Mouse (Mus musculus) common myeloid progenitor, adult 5-6 weeks (primary cell): ENCODE measurements around the gene Gdf7. TPM values are rescaled to one million over a fixed set of nuclear protein-coding genes. Genes with fewer than 3 reads are reported as not detected.

Source experiments
- ATAC-seq: replicated peaks from 2 replicates; pipeline ENCODE4 v1.8.0; 2016; ENCODE audit warnings: low read depth, mild to moderate bottlenecking, moderate TSS enrichment, inconsistent platforms; ENCODE audit not compliant: poor library complexity, severe bottlenecking
- total RNA-seq: library from RNA; stranded (forward); fragments of 200-1000, 187-1606 nt; gene quantifications from 2 replicates; pipeline ENCODE4 v1.2.3, GENCODE M21; 2017

Gdf7 gene
- not detected in 2 replicates for total RNA-seq

DNA sequence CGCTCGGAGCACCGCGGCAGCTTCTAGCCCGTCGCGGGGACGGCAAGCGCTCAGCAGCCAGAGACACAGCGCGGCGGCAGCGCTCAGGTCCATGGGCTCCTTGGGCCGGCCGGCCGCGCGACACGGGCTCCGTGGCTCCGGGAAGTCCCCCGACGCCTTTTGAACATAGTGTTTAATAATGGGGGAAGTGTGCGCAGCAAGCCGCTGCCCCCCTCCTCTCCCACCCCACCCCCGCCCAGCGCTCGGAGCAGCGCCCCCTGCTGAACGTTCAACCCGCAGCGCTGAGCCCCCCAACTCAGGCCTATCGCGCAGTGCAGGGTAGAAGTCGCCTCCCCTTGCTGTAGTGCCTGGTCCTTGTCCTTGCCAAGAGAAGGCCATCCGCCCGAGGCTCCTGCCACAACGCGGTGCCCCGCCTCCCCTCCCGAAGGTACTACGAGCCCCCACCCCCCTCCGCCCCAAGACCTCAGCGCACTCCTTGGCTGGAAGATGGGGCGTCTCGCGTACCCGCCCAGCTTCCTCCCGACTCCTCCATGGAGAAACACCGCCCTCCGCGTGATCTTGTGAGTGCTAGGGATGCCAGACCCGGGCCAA is at the start of gene Gdf7:
TSS of gene Gdf7 (minus strand) at position 114 of the 591 bp plus-strand sequence.
- no peak for ATAC-seq

DNA sequence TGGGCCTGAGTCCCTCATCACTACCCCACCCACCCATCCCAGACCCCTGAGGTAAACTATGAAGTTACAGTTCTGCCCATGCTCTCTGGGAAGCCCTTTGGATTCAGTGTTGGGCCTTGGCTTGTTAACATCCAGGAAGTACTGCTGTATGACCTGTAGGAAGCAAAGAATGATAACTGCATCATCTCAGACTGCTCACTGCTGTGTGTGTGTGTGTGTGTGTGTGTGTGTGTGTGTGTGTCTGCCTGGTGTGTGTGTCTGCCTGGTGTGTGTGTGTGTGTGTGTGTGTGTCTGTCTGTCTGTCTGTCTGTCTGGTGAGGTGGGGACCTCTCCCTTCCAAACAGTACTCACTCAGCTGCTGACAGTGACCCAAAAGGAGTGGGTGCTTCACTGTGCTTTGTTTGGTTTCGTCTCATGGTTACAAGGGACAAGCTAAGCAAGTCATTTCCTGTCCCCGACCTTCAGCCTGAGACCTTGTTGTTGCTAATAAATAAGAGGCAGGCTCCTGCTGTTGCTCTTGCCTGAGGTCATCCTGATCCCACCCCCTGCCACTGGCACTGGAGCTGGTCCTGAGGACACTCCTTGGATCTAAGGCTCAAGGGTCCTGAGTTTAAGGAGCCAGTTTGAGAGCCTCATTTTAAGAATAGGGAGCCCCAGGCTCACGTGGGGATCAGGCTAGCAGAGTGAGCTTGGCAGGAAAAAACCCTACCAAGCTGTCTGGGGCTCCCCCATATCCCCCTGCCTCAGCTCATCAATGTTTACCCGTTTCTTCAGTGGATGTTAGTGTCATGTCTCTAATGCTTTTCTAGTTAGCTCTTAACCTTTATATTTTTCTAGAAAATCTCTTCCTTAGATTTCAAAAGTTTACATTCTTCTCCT is 49.5 kb upstream of the Gdf7 start:
- peak; percentile 79 for ATAC-seq

DNA sequence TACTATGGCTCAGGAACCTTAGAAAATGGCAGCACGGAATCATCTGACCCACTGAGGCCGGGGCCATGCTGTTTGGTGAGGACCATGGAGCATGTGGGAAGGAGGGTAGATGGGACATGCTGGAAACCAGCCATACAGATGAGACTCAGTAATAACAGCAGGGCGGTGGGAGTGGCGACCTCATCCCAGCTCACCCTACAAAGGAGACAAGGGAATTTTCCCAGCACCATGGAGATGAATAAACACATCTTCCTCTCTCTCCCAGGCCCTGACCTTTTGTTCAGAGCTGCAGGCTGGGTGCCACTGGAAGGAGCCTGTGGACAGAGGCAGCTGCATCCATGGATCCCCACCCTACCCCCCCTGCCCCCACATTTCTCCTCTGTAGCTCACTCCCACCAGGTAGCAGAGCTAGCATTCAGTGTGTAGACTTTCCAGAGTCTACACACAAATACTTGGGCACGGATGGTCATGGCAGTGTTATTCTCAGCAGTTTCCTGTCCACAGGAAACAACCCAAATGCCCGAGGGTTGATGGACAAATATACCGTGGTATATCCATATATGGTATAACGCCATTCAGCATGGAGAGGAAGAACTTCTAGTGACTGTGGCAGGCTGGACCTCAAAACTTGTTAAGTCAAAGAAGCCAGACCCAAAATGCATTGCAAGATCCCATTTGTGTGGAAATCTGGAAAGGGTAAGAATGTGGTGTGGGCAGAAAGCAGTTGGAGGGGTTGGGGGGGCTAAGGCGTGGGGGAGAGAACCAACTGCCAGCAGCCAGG is 47.2 kb upstream of the Gdf7 start:
- no peak for ATAC-seq

DNA sequence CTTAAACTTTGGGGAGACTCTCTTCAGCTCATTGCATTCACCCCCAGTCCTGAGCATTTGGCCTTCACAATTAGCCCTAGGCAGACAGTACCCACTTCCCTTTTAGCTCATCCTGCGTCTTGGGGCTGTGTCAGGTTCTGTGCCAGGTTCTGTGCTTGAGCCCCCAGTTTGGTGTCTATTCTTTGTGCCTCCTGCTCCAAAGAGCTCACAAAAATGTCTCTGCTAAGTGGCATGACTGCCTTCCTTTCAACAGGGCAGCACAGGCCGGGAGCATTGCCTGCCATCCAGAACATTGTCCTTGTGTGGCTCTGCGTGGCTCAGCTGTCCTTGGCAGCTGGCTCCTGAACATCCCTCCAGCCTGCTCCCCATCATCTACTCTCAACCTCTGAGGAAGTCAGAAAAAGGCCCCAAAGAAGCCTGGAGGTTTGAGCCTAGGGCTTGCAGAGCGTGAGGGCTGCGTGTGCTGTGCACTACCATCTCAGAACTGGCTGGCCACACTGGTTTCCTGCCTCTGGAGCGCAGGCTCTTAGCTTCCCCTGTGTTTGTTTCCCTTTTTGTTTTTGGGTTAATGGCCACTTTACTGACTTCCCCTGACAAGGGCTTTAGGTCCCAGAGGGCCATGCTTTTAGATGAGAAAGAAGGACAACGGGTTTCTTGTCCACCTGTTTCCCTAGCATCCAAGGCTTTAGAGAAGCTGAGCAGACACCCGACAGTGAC is 46.1 kb upstream of the Gdf7 start:
- ATAC-seq = peak; percentile 37

DNA sequence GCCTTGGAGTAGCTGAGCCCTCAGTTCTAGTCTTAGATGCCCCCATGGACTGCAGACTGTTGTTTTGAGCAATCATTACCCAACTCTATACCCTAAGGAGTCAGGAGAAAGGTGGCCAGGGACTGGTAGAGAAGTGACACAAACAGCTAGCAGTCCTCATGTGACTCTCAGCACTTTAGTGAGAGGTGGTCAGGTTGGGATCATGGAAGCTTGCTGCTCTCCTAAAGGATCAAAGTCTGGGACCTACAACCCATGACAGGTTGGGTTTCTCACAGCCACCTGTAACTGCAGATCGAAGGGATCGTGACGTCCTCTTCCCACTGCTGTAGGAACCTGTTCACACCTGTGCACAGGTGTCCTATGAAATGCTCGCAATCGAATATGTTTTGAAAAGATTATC is 43.8 kb upstream of the Gdf7 start:
- peak; percentile 7 for ATAC-seq

DNA sequence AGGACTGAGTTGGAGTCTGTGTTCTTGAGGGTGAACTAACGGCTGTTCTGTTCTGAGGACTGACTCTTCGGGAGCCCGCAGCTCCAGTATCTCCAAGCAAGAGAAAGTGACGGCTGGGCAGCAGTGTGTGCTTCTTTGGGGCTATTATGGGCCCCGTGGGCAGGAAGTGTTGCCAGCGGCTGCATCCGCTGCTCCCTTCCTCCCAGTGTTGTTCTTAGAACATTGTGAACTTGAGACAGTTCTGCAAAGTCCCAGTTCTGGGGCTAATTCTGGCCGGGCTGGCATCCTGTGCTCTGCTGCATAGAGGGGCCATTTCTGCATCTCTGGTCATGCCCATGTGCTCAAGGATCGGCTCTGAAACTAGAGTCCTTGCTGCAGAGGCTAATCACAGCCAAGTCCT is 43.1 kb upstream of the Gdf7 start:
- peak; percentile 74 for ATAC-seq

DNA sequence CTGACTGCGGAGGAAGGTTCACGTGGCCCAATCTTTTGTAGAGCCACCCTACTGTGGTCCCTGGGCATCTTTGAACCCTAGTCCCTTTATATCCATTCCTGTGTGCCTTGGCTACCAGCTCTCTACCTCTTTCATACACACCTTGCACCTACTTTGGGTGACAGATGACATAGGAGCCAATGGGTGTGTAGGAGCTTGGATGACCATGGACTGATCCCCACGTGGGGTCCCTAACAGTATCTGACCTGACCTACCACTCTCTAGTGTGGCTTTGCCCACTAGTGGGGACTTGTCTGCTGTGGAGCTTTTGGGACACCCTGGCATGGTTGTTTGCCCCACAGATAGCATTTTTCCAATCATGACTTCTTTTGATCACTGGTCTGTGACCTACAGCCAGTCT is 41.6 kb upstream of the Gdf7 start:
- ATAC-seq = no peak

DNA sequence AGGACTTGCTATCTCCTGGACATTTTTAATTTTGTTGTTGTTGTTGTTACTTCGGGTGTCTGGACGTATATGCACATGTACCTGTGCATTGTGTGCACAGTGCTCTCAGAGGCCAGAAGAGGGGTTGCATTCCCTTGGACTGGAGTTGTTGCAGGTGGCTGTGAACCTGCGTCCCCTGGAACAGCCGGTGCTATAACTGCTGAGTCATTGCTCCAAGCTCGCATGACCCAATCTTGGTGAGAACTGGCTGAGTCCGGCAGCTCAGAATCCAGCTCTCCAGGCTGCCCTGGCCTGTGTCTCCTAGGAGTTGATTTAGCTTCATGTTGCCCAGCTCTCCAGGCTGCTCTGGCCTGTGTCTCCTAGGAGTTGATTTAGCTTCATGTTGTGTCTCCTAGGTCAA is 39.3 kb upstream of the Gdf7 start:
- no peak for ATAC-seq

DNA sequence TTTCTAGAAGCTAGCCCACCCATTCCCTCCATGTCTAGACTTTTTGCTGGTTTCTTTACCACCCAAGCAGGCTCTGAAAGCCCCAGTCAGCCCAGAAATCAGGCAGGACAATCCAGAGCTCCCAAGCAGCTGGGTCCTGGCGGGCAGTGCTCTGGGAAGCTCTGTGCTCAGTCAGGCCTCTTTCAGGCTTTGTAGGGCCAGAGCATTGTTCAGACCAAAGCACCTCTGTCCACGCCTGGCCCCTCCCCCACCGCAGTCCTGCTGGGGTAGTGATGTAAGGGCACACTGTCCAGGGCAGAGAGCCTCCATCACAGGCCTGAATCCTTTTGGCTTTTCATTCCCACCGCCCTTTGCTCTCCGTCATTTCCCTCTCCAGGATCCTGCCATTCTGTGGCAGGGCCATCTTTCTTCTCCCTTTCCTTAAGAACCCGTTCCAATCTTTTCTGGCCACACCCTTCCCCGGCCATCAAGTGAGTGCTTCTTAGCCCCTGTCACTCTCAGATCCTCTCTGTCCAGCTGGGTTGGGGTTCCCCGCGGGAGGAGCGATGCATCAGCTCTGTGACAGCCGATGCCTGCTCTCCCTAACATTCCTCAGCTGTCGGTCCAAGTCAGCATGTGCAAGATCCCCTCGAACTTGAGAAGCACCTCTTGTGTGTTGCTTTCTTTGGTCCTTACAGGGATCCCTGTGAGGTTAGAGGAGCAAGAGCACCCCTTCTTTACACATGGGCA is 38.0 kb upstream of the Gdf7 start:
- no peak for ATAC-seq

DNA sequence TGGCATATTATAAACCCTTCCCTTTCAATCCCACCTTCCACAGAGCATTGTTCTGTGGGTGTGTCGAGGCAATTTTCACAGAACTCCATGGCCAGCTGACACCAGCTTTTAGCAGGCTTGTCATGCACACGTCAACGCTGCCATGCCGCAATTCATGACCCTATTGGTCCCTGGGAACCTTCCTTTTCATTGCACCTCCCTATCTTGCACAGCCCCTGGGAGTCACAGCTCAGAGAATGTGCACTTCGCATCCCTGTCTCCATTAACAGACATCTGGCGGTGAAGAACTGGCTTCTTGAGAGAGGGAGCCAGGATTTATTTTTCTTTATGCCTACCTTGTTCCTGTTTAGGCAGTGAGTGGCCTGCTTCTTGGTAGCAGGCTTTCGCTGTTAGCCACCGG is 37.2 kb upstream of the Gdf7 start:
- no peak for ATAC-seq

DNA sequence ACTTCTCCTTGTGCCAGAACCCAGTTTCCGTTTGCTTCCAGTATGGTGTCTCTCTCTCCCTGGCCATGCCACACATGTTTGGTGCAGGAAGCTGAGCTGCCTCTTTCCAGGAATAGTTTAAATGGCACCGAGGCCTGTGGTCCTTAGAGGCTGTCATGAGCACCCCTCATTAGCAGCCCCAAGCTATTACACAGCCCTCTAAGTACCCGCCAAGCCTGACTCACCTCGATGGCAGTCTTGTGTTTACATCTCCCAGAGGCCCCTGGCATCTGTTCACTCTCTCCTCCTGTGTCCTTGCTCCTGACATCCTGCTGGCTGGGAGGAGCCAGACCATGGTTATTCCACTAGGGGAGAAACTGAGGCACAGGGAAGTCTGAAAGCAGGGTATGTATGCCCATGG is 36.7 kb upstream of the Gdf7 start:
- ATAC-seq = no peak

DNA sequence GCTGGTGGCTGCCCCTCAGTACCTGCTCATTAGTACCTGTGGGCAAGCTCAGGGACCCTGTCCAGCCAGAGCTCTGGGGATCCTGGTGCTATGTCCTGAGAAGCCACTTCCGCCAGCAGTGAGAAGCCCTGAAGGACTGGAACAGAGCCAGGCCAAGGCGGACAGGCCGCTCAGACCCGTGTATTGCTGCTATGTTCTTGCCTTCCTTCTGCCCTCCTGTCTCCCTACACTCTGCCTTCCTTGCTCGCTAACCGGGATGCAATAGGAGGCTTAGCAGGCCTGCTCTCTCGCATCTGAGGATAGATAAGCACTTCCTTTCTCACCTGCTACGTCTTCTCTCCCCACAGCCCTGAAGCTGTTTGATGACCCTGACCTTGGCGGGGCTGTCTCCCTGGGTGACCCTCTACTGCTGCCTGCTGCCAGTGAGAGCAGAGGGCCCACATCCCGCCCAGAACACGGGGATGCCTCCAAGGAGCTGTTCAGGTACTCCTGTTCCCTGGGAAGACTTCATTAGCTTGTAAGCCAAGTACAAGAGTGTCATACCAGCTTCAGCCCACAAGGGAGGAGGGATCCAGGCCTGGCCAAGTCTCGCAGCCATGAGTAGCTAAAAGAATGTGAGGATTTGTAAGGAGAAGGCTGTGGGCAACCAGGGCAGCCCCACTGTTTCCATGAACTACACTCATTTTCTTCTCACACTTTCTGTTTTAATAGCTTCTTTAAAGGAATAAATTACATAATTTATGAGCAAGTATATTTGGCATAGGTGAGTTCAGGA is 35.7 kb upstream of the Gdf7 start:
- ATAC-seq = 0 out of 2 replicates have a peak, but pooled peaks have one; percentile 8

DNA sequence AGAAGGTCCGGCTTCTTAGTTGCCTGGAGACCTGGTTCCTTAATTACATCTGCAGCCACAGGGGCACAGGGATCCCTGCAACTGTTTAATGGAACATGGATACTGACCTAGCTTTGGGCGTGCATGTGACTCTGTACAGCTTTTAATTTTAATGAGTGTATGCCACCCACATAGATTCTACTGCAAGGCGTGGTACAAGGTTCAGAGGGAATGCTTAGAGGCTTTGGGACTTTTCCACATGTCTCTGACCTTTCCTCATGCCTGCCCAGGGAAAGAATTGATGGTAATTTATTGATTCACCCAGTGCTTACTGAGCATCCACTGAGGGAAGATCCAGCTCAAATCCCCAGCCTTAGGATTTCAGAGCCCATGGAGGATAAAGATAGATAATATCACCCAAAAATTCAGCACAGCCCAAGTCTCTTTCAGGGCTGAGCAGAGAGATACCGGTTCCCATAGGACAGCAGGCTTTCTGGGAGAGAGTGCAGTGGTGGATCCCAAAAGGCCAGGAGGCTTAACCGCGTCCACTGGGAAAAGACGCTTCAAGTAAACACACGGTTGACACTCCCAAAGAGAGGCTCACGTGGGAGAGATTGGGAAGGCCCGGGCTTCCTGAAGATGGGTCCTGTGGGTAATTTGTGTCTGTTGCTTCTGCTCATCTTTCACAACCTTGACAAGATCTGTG is 35.0 kb upstream of the Gdf7 start:
- no peak for ATAC-seq

DNA sequence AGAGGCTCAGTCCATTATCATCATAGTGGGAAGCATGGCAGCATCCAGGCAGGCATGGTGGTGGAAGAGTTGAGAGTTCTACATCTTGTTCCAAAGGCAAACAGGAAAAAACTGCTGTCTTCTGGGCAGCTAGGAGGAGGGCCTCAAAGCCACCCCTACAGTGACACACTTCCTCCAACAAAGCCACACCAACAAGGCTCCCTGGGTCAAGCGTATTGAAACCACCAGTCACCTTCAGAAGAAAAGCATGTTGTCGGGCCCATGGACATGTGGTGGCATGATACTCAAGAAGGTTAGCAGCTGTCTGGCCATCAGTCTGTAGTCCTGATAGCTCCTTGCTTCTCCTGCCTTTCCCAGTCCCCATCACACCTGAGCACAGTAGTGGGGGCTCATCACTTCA is 33.7 kb upstream of the Gdf7 start:
- ATAC-seq = no peak

DNA sequence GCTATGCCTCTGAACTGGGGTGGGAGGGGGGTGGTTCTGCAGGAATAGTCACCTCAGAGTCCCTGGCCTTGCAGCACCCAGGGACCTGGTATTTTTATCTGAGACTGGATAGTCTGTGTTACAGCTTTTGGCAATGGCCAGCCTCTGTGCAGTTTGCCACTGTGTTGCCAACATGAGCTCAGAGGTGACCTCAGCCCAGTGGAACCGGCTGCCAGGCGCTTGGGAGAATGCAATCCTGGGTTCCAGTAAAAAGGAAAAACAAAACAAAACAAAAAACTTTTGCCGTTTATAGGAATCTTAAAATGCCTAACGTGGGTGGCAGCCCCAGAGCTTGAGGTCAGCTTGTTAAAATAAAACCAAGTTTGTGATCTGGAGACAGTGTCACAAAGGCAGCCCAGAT is 32.5 kb upstream of the Gdf7 start:
- ATAC-seq = no peak

DNA sequence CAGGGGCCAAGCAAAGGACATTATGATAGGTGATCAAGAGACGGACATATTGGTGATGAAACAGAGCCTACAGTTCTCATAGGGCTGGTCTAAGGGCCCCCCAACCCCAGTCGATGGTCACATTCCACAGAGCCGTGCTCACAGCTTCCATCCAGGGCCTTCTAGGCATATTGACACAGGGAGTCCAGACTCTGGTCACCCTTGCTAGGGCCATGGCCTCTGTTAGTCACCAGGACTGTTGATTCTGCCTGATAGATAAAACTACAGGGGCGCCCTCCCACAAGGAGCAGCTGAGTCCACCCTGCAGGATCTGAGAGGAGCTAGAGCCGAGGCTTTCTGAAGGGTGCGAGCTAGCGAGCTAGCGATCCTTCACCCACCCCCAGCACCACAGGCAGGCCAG is 31.9 kb upstream of the Gdf7 start:
- ATAC-seq = no peak

DNA sequence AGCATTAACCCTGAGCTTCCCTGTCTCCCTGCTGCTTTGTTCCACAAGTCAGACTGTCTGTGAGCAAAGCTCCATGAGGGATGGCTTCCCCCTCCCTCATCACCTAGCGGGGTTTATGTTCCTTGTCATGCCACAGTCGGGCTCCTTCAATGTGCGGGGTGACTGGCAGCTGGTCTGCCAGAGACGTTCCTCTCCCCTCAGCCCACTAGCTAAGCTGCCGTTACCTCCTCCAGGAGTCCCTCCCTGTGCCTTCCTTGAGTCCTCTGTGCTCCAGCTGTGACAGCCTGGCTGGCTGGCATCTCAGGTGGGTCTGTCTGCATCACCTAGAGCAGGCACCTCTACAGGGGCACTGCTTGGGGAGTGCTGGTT is 30.4 kb upstream of the Gdf7 start:
- no peak for ATAC-seq

DNA sequence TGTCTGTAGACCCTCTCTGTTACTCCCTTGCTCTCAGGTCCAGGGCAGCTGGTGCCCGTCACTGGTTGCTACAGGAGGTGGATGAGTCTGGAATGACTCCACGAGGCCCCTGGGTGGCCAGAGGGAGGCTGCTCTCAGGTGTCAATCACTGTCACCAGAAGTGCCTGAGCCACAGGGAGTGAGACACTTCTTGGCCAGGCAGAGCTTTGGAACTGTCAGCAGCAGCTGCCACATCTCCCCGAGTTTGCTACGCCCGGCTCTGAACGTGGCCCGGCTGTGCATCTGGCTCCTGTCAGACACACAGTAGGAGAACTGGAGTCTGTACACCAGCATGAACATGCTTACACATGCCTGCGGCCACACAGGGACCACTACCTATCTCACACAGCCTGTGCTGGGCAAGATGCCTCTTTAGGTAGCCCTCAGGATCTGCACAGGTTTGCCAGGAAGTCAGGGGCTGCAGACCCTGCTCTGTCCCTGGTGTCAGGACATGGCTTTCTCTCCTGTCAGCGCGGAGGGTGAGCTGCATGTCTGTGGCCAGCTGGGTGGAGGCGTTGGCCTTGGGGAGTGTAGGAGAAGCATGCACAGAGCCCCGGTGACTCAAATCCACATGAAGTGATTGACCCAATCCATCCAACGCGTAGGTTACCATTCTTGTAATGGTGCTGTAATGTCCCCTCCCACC is 29.9 kb upstream of the Gdf7 start:
- no peak for ATAC-seq
